ENCODE assay signal across 9 mouse cellular contexts in the genomic region with DNA sequence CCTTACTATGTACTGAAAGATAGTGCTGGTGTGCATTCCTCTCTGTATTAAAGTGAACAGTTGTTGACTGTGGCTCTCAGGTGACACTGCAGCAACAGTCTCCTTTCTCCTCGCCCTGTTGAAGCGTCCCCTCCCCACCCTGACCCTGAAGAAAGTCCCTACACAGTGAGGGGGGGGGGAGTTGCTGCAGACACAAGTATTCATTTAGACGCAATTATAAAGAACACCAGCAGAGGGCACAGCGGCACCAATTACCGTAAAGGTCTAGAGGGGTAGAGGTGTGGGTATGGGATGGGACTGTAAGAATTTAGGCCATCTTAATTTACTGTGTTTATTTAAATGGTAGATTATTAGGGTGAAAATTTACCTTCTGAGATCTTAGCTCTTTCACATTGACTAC. TPM values are rescaled to one million over a fixed set of nuclear protein-coding genes. Genes with fewer than 3 reads are reported as not detected.
DNase-seq lines count a peak whose midpoint lies in the region; ATAC-seq lines count a peak whose summit lies in the region.
"Had no signal": no experiment of that assay in that cellular context is flagged by ENCODE, and none has a peak within 500 bp of the region (broad histone marks: within the 10 kb centered on the region; RNA-seq: fewer than 3 reads in every experiment).

No protein-coding gene starts in this region.

- H3K27me3 ChIP-seq in hindbrain, embryonic 10.5 days (ENCODE audit: insufficient read depth, poor library complexity, severe bottlenecking), result no peaks in the 10 kb centered on the region
- no peaks in the 10 kb centered on the region for H3K27me3 ChIP-seq in hindbrain, embryonic 12.5 days
- H3K27me3 ChIP-seq in lung, embryonic 15.5 days, result no peaks in the 10 kb centered on the region
- no peaks in the 10 kb centered on the region for H3K27me3 ChIP-seq in heart, embryonic 12.5 days (replicated peaks)
- H3K27me3 ChIP-seq in forebrain, embryonic 12.5 days, result no peaks in the 10 kb centered on the region

- whole genome bisulfite sequencing in hindbrain, embryonic 10.5 days, result 70% methylated on average over 5 of the region's 5 CpGs
- WGBS in hindbrain, embryonic 12.5 days, result 67% methylated on average over 5 of the region's 5 CpGs
- 59% methylated on average over 5 of the region's 5 CpGs for WGBS in lung, embryonic 15.5 days
- WGBS in heart, embryonic 12.5 days, result 66% methylated on average over 5 of the region's 5 CpGs
- 80% methylated on average over 5 of the region's 5 CpGs for WGBS in forebrain, embryonic 12.5 days

- ATAC-seq in hindbrain, embryonic 12.5 days (ENCODE audit: low FRiP score), result no peak
- ATAC-seq in lung, embryonic 15.5 days (ENCODE audit: borderline replicate concordance, extremely low read depth, low FRiP score, low TSS enrichment), result 0 out of 2 replicates have a peak, but pooled peaks have one; percentile 49
- no peak for ATAC-seq in heart, embryonic 12.5 days (ENCODE audit: insufficient number of reproducible peaks, low FRiP score)
- ATAC-seq in forebrain, embryonic 12.5 days (ENCODE audit: low FRiP score), result no peak

- H3K27ac ChIP-seq in hindbrain, embryonic 10.5 days, result no peak overlapping the region
- no peak overlapping the region for H3K27ac ChIP-seq in hindbrain, embryonic 12.5 days
- no peak overlapping the region for H3K27ac ChIP-seq in lung, embryonic 15.5 days
- H3K27ac ChIP-seq in heart, embryonic 12.5 days (ENCODE audit: poor library complexity, severe bottlenecking), result no peak overlapping the region
- H3K27ac ChIP-seq in forebrain, embryonic 12.5 days, result no peak overlapping the region

- no peak overlapping the region for H3K4me3 ChIP-seq in hindbrain, embryonic 10.5 days
- H3K4me3 ChIP-seq in hindbrain, embryonic 12.5 days, result no peak overlapping the region
- no peak overlapping the region for H3K4me3 ChIP-seq in lung, embryonic 15.5 days
- no peak overlapping the region for H3K4me3 ChIP-seq in heart, embryonic 12.5 days
- H3K4me3 ChIP-seq in forebrain, embryonic 12.5 days (replicated peaks), result no peak overlapping the region

- peak; percentile 22 for DNase-seq in hindbrain, embryonic 10.5 days (ENCODE audit: low spot score)
- peak; percentile 57 for DNase-seq in 416B (ENCODE audit: low read depth)
- peak; percentile 71 for DNase-seq in ES-CJ7 (ENCODE audit: low read depth, low spot score)
- no peak for DNase-seq in right cerebral cortex, postnatal 36 days (ENCODE audit: low spot score in 2 of 2)
- DNase-seq: adrenal gland, adult 8-10 months had no signal

- H3K4me1 ChIP-seq in hindbrain, embryonic 10.5 days (replicated peaks), result no peaks in the 10 kb centered on the region
- H3K4me1 ChIP-seq in hindbrain, embryonic 12.5 days, result no peaks in the 10 kb centered on the region
- H3K4me1 ChIP-seq in lung, embryonic 15.5 days, result no peaks in the 10 kb centered on the region
- H3K4me1 ChIP-seq in heart, embryonic 12.5 days (replicated peaks), result peaks cover 5% of the 10 kb centered on the region
- peaks cover 4% of the 10 kb centered on the region; the same call in 1 of the 2 replicates for H3K4me1 ChIP-seq in forebrain, embryonic 12.5 days

- no peak overlapping the region for H3K4me2 ChIP-seq in hindbrain, embryonic 12.5 days (replicated peaks)
- no peak overlapping the region for H3K4me2 ChIP-seq in lung, embryonic 15.5 days
- no peak overlapping the region for H3K4me2 ChIP-seq in heart, embryonic 12.5 days
- H3K4me2 ChIP-seq in forebrain, embryonic 12.5 days, result no peak overlapping the region

- H3K9me3 ChIP-seq in hindbrain, embryonic 10.5 days, result no peaks in the 10 kb centered on the region
- H3K9me3 ChIP-seq in hindbrain, embryonic 12.5 days (replicated peaks), result no peaks in the 10 kb centered on the region
- no peaks in the 10 kb centered on the region for H3K9me3 ChIP-seq in lung, embryonic 15.5 days
- H3K9me3 ChIP-seq in heart, embryonic 12.5 days (replicated peaks), result no peaks in the 10 kb centered on the region
- H3K9me3 ChIP-seq in forebrain, embryonic 12.5 days, result no peaks in the 10 kb centered on the region

- peaks cover 79% of the 10 kb centered on the region for H3K36me3 ChIP-seq in hindbrain, embryonic 10.5 days
- H3K36me3 ChIP-seq in hindbrain, embryonic 12.5 days, result peaks cover 28% of the 10 kb centered on the region
- H3K36me3 ChIP-seq in lung, embryonic 15.5 days, result peaks cover 20% of the 10 kb centered on the region
- peaks cover 36% of the 10 kb centered on the region for H3K36me3 ChIP-seq in heart, embryonic 12.5 days
- peaks cover 35% of the 10 kb centered on the region for H3K36me3 ChIP-seq in forebrain, embryonic 12.5 days (replicated peaks)

- no peak overlapping the region for H3K9ac ChIP-seq in hindbrain, embryonic 12.5 days
- H3K9ac ChIP-seq in lung, embryonic 15.5 days, result no peak overlapping the region
- H3K9ac ChIP-seq in heart, embryonic 12.5 days, result no peak overlapping the region
- no peak overlapping the region for H3K9ac ChIP-seq in forebrain, embryonic 12.5 days

RNA-seq across cellular contexts. Expression of a gene that starts 17.7 kb away (rescaled TPM):
- polyA plus RNA-seq in hindbrain, embryonic 10.5 days (2016; fragmentation: Nextera tagmentation; extraction: Ambion mirVana), result 19.7 and 22.9 TPM in 2 replicates
- 43.4 and 45.9 TPM in 2 replicates for polyA plus RNA-seq in hindbrain, embryonic 12.5 days (2016; fragmentation: Nextera tagmentation; extraction: Ambion mirVana)
- 15.8 and 16.1 TPM in 2 replicates for polyA plus RNA-seq in lung, embryonic 15.5 days (2015; fragmentation: Nextera tagmentation; extraction: Ambion mirVana)
- polyA plus RNA-seq in heart, embryonic 12.5 days (2016; fragmentation: Nextera tagmentation; extraction: Ambion mirVana), result 23.5 and 24.0 TPM in 2 replicates
- 33.9 and 39.5 TPM in 2 replicates for polyA plus RNA-seq in forebrain, embryonic 12.5 days (2016; fragmentation: Nextera tagmentation; extraction: Ambion mirVana)

Comparison
In these comparisons a context has a peak if more than half of its experiments do, and no peak if none do; other contexts are left out.
1. DNase-seq: peak in hindbrain, embryonic 10.5 days (single experiment), 416B (single experiment) and ES-CJ7 (single experiment); none in right cerebral cortex, postnatal 36 days (0 of 2).